Mouse (Mus musculus) kidney, adult 2 months (tissue): ENCODE data around the gene Sox12.

ENCODE experiments used
- CTCF ChIP-seq: fragments of 200-500 bp; conservative IDR thresholded peaks from 2 replicates; pipeline ENCODE4 v1.5.1; 2011; ENCODE audit warnings: low read depth, mild to moderate bottlenecking, control low read depth, low read length, moderate library complexity, mixed read lengths; ENCODE audit not compliant: insufficient read depth, insufficient read length
- POLR2A ChIP-seq: fragments of 200-500 bp; IDR thresholded peaks from one replicate; pipeline ENCODE4 v1.6.1; 2011; ENCODE audit warnings: low read depth, low read length, control low read depth

GRCm38 (mm10) chr2:152436983-152437860, 39.4 kb upstream of the Sox12 start:
- TF ChIP-seq CTCF (peak; percentile 82), POLR2A (no peak)
